Mouse (Mus musculus) liver, postnatal 0 days (tissue): Measurements from ENCODE around the gene Eif3d. TPM values are rescaled to one million over a fixed set of nuclear protein-coding genes. Genes with fewer than 3 reads are reported as not detected.

Experiments
- ATAC-seq: fragments of 200-750 bp; cut with Nextera tagmentation; 2 replicates; pipeline ENCODE4 v1.8.0; 2017; ENCODE audit warnings: mild to moderate bottlenecking, moderate library complexity
- DNase-seq: peaks from one replicate; pipeline ENCODE4 v3.0.0-alpha.2; 2016
- H3K27ac ChIP-seq: fragments of 300-500 bp; sonication (generic); 2 replicates; pipeline ENCODE4 v1.5.1; 2014; ENCODE audit warnings: antibody characterized with exemption, moderate library complexity, mild to moderate bottlenecking, low read depth
- H3K27me3 ChIP-seq: fragments of 300-500 bp; sonication (generic); 2 replicates; pipeline ENCODE4 v1.6.1; 2014; ENCODE audit warnings: low read length, control low read depth, mixed read lengths; ENCODE audit not compliant: insufficient read depth
- H3K36me3 ChIP-seq: fragments of 300-500 bp; sonication (generic); replicated peaks from 2 replicates; pipeline ENCODE4 v1.6.1; 2014; ENCODE audit warnings: mild to moderate bottlenecking, control low read depth, low read length, moderate library complexity, mixed read lengths; ENCODE audit not compliant: insufficient read depth
- H3K4me1 ChIP-seq: fragments of 300-500 bp; sonication (generic); 2 replicates; pipeline ENCODE4 v1.6.1; 2014; ENCODE audit warnings: antibody characterized with exemption, mild to moderate bottlenecking, control low read depth; ENCODE audit not compliant: insufficient read depth
- H3K4me2 ChIP-seq: fragments of 300-500 bp; sonication (generic); 2 replicates; pipeline ENCODE4 v1.6.1; 2014; ENCODE audit warnings: low read depth, mild to moderate bottlenecking, low read length, moderate library complexity, mixed read lengths
- H3K4me3 ChIP-seq: fragments of 300-500 bp; sonication (generic); 2 replicates; pipeline ENCODE4 v1.5.1; 2014; ENCODE audit warnings: low read depth, low read length
- H3K9ac ChIP-seq: fragments of 300-500 bp; sonication (generic); replicated peaks from 2 replicates; pipeline ENCODE4 v1.6.1; 2014; ENCODE audit warnings: mild to moderate bottlenecking, moderate library complexity
- H3K9me3 ChIP-seq: fragments of 300-500 bp; sonication (generic); 2 replicates; pipeline ENCODE4 v1.6.1; 2016; ENCODE audit warnings: mild to moderate bottlenecking, control low read depth, low read length, mixed read lengths
- CTCF ChIP-seq: sonication (generic); IDR thresholded peaks from 2 replicates; pipeline ENCODE4 v1.5.1; 2016; ENCODE audit warnings: antibody characterized with exemption, low read depth
- EP300 ChIP-seq: IDR thresholded peaks from 2 replicates; pipeline ENCODE4 v1.6.1; 2016; ENCODE audit warnings: antibody characterized with exemption, low read depth, mild to moderate bottlenecking
- WGBS: fragments of 180-500 bp; shearing (Covaris S2); extraction: QIAGEN DNeasy Blood & Tissue Kit; methylation state at CpG from one replicate; pipeline ENCODE4 v1.1.7; 2014; ENCODE audit not compliant: insufficient replicate concordance; 5-methylcytosine and 5-hydroxymethylcytosine counted together
- polyA plus RNA-seq: library from polyadenylated mRNA; unstranded; fragments of >200 nt; fragmentation: Nextera tagmentation; extraction: Ambion mirVana; gene quantifications from 2 replicates; pipeline ENCODE4 v1.2.1, GENCODE M21; 2015

Eif3d gene
- polyA plus RNA-seq, 1 experiment from 2014 or later: 68.4 TPM

- Histone ChIP-seq H3K4me2 (peak overlapping the region; percentile 98), H3K9me3 (no peaks in the 10 kb centered on the region), H3K27ac (peak overlapping the region; percentile 98), H3K27me3 (no peaks in the 10 kb centered on the region), H3K9ac (peak overlapping the region; percentile 95), H3K4me3 (peak overlapping the region; percentile 88), H3K4me1 (peaks cover 37% of the 10 kb centered on the region), H3K36me3 (peaks cover 37% of the 10 kb centered on the region)
- DNase-seq: peak; percentile 24
- TF ChIP-seq EP300: no peak
- TF ChIP-seq CTCF: no peak
- ATAC-seq: peak; percentile 12; the same call in 1 of the 2 replicates
- WGBS: 1% methylated on average over 15 of the region's 15 CpGs
Measured at GRCm38 (mm10) chr15:77969940-77970469, 608 bp downstream of the Eif3d start.

DNA sequence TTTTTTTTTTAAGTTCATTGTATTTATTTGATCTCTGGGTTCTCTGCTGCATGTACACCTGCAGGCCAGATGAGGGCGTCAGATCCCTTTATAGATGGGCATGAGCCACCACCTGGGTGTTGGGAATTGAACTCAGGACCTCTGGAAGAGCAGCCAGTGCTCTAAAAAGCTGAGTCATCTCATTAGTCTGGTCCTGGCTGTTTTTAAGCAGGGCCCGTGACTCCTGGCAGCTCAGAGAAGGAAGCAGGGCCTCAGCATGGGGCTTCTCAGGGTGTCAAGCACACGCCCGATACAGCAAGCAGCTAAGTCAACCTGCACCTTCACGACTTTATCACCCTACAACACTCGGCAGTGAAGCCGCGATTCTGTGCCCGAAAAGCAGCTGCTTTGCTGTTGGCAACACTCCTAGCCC is 5.5 kb downstream of the Eif3d start:
- ATAC-seq: peak; percentile 79
- Histone ChIP-seq H3K4me1 (peaks cover 14% of the 10 kb centered on the region), H3K4me3 (no peak overlapping the region), H3K9ac (no peak overlapping the region), H3K27me3 (no peaks in the 10 kb centered on the region), H3K27ac (peak overlapping the region; percentile 49), H3K36me3 (peaks cover 86% of the 10 kb centered on the region), H3K9me3 (no peaks in the 10 kb centered on the region), H3K4me2 (no peak overlapping the region)
- peak; percentile 31 for TF ChIP-seq CTCF
- peak; percentile 60; the same call in 1 of the 2 replicates for TF ChIP-seq EP300
- 47% methylated on average over 9 of the region's 9 CpGs for WGBS
- DNase-seq: peak; percentile 26

DNA sequence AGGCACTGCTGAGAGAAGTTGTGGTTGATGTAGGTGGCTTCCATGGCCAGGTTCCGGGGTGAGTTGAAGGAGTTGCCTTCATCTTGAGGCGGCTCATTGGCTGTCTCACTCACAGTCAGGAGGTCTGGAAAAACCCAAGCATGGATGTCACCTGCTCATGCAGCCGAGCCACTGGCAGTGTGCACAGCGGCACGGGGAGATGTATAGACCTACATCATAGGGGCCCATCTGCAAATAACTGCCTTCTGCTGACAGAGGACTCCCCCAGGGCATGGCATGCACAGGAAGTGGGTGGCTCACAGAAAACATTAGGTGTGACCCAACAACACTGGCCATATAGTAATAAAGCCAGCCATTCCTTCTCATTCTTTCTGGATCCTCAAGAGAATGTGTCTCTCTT is 8.2 kb downstream of the Eif3d start:
- 91% methylated on average over 5 of the region's 5 CpGs for whole genome bisulfite sequencing
- peaks cover 3% of the 10 kb centered on the region; the same call in 1 of the 2 replicates for H3K4me1 ChIP-seq
- no peak for DNase-seq

DNA sequence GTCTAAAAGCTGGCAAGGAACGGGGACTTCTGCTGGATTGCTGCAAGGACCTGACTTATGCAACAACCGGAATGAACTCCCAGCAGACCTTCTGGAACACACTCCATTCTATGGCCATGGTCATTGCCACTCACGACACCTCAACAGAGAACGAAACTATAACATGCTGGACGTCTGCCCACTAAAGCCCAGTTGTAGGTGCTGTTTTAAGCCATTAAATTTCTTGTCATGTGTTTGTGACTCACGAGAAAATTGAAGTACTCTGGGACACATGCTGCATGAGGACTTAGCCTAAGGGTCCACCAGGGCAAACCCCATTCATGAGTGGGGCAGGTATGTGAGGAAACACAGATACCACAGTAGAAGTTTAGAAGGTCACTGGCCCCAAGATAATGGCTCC is 9.9 kb downstream of the Eif3d start:
- Histone ChIP-seq H3K27ac (no peak overlapping the region), H3K9ac (no peak overlapping the region), H3K4me2 (no peak overlapping the region), H3K27me3 (peaks cover 10% of the 10 kb centered on the region), H3K9me3 (no peaks in the 10 kb centered on the region), H3K4me3 (no peak overlapping the region), H3K4me1 (peaks cover 19% of the 10 kb centered on the region), H3K36me3 (peaks cover 72% of the 10 kb centered on the region)
- ATAC-seq: no peak
- WGBS: 84% methylated on average over 6 of the region's 6 CpGs
- TF ChIP-seq EP300: no peak
- TF ChIP-seq CTCF: no peak
- DNase-seq: no peak

More for the DNA sequence above, 8.2 kb downstream of the Eif3d start:
- peaks cover 90% of the 10 kb centered on the region for H3K36me3 ChIP-seq
- ATAC-seq: no peak
- no peak for TF ChIP-seq CTCF
- no peak for TF ChIP-seq EP300
- no peak overlapping the region for H3K27ac ChIP-seq
- H3K4me2 ChIP-seq: no peak overlapping the region
- no peak overlapping the region for H3K4me3 ChIP-seq
- H3K9me3 ChIP-seq: no peaks in the 10 kb centered on the region
- H3K27me3 ChIP-seq: no peaks in the 10 kb centered on the region
- no peak overlapping the region for H3K9ac ChIP-seq

DNA sequence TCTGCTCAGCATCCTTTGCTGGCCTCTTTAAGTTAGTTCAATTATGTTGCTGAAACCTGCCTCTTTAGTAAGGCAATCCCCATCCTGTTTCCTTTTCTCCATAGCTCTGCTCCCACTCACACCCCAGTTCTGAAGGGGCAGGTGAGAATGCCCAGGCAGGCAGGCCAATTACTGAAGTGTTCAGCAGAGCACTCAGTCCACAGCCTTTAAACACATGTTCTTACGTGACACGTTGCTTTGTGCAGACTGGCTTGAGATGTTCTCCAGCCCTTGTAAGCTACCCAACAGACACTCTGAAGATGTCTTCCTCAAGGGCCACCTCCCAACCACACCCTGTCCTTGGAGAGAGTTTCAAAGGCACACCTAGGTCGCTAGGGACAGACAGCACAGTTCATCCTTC is 12.5 kb downstream of the Eif3d start:
- peaks cover 46% of the 10 kb centered on the region for H3K36me3 ChIP-seq
- no peak overlapping the region for H3K27ac ChIP-seq
- H3K27me3 ChIP-seq: peaks cover 14% of the 10 kb centered on the region
- H3K9ac ChIP-seq: no peak overlapping the region
- peaks cover 18% of the 10 kb centered on the region for H3K4me1 ChIP-seq
- no peaks in the 10 kb centered on the region for H3K9me3 ChIP-seq
- no peak overlapping the region for H3K4me3 ChIP-seq
- no peak for TF ChIP-seq EP300
- no peak for TF ChIP-seq CTCF
- WGBS: 61% methylated on average over 3 of the region's 3 CpGs
- DNase-seq (no peak), ATAC-seq (no peak)
- no peak overlapping the region for H3K4me2 ChIP-seq

- Histone ChIP-seq H3K27ac (no peak overlapping the region), H3K4me1 (peaks cover 18% of the 10 kb centered on the region), H3K4me2 (no peak overlapping the region), H3K9me3 (no peaks in the 10 kb centered on the region), H3K27me3 (peaks cover 14% of the 10 kb centered on the region), H3K4me3 (no peak overlapping the region), H3K36me3 (peaks cover 42% of the 10 kb centered on the region), H3K9ac (no peak overlapping the region)
- DNase-seq (no peak), ATAC-seq (no peak)
- TF ChIP-seq CTCF (no peak), EP300 (no peak)
- 52% methylated on average over 5 of the region's 5 CpGs for WGBS
Measured at GRCm38 (mm10) chr15:77957625-77958024, 13.0 kb downstream of the Eif3d start.
